Mouse (Mus musculus): Measurements from ENCODE around the gene Socs7.

- TF ChIP-seq CTCF (IDR thresholded peaks at IDR 0.05; ENCODE audit: low read depth, low read length) (no peak), POLR2A (IDR thresholded peaks at IDR 0.05; ENCODE audit: borderline replicate concordance, low read depth, low read length) (no peak)
Measured at GRCm38 (mm10) chr11:97410958-97411357, 48.6 kb downstream of the Socs7 start.
